Mouse (Mus musculus): Measurements from ENCODE around the gene Xlr3b. TPM values are rescaled to one million over a fixed set of nuclear protein-coding genes. Genes with fewer than 3 reads are reported as not detected.
"Not testable (repeated sequence)": the region's sequence is repeated elsewhere in the genome, so short reads cannot be mapped to it uniquely, and the experiment has no call there.

Gene Xlr3b
- polyA plus RNA-seq, 1 experiment from 2014 or later = 7.4 TPM

DNA sequence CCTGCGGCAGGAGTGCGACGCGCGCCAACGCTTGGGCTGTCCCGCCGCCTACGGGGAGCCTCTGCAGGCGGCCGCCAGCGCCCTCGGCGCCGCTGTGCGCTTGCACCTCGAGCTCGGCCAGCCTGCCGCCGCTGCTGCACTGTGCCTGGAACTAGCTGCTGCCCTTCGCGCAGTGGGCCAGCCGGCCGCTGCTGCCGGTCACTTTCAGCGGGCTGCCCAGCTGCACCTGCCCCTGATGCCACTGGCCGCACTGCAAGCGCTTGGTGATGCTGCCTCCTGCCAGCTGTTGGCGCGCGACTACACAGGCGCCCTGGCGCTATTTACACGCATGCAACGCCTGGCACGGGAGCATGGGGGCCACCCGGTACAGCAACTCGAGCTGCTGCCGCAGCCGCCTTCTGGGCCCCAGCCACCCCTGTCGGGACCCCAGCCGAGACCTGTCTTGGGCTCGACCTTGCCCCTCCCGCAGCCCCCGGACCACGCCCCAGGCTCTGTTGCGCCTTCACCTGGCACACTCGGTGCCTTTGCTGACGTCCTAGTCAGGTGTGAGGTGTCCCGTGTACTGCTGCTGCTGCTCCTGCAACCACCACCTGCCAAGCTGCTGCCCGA is 36.7 kb downstream of the Xlr3b start:
- peak; percentile 26; the same call in 1 of the 2 replicates for ATAC-seq (replicated peaks; ENCODE audit: insufficient number of reproducible peaks, low FRiP score, low TSS enrichment)
- 14% methylated on average over 51 of the region's 51 CpGs for WGBS (ENCODE audit: insufficient replicate concordance)
- H3K36me3 ChIP-seq (ENCODE audit: control insufficient read depth, insufficient read depth, low read length) = no peaks in the 10 kb centered on the region
- peak overlapping the region; percentile 58 for H3K4me3 ChIP-seq (ENCODE audit: low read depth, low read length)
- H3K27me3 ChIP-seq (ENCODE audit: control insufficient read depth, insufficient read depth, low read length) = peaks cover 10% of the 10 kb centered on the region
- H3K9me3 ChIP-seq (replicated peaks; ENCODE audit: control insufficient read depth, low read length) = no peaks in the 10 kb centered on the region
- H3K27ac ChIP-seq (ENCODE audit: low read depth, low read length) = peak overlapping the region; percentile 73
- peak overlapping the region; percentile 72 for H3K9ac ChIP-seq (ENCODE audit: low read depth, low read length)
- peak overlapping the region; percentile 81 for H3K4me2 ChIP-seq
- H3K4me1 ChIP-seq (ENCODE audit: control insufficient read depth, insufficient read depth, low read length) = no peaks in the 10 kb centered on the region

DNA sequence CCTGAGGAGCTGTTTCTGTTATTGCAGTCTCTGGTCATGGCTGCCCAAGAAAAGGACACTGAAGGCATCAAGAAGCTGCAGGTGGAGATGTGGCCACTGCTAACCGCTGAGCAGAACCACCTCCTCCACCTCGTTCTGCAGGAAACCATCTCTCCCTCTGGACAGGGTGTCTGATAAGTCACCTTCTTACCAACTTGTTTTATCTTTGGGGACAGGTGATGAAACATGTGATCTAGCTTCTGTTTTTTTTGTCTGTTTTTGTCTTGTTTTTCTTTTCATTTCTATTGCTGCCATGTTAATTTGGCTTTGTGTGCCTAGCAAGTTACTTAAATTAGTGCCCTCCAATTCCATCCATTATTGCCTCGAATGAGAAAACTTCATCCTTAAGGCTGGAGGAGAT is 37.3 kb downstream of the Xlr3b start:
- Histone ChIP-seq H3K4me1 (ENCODE audit: control insufficient read depth, insufficient read depth, low read length) (no peaks in the 10 kb centered on the region), H3K27ac (ENCODE audit: low read depth, low read length) (no peak overlapping the region), H3K36me3 (ENCODE audit: control insufficient read depth, insufficient read depth, low read length) (no peaks in the 10 kb centered on the region), H3K27me3 (ENCODE audit: control insufficient read depth, insufficient read depth, low read length) (peaks cover 10% of the 10 kb centered on the region), H3K4me3 (ENCODE audit: low read depth, low read length) (peak overlapping the region; percentile 58), H3K9me3 (replicated peaks; ENCODE audit: control insufficient read depth, low read length) (no peaks in the 10 kb centered on the region), H3K9ac (ENCODE audit: low read depth, low read length) (peak overlapping the region; percentile 72; the same call in 1 of the 2 replicates), H3K4me2 (peak overlapping the region; percentile 81)
- 31% methylated on average over 3 of the region's 3 CpGs for WGBS (ENCODE audit: insufficient replicate concordance)
- no peak for ATAC-seq (replicated peaks; ENCODE audit: insufficient number of reproducible peaks, low FRiP score, low TSS enrichment)

DNA sequence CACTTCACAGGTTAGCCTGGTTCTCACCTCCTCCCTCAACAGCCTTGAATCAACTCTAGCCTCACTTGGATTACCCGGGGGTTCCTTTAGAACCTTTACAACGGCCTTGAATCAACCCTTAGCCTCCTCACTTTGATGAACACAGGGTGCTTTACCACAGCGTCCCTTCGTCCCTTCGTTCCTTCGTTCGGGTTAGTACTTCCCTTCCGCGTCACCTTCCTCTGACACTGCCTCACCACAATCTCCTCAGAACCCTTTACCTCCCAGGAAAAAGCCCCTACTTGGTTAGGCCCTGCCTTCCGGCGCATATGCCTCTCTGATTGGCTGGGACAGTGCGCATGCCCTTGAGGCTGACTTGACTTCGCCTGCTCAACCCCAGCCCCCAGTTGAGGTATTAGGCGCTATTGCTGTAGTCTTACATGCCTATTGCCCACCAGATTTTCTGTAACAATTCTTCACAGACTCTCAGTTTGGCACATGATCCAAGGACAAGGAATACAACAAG is 50.9 kb downstream of the Xlr3b start, which contains the start of gene Xlr4c:
Gene Xlr4c (minus strand): TSS at position 310 of the 505 bp plus-strand sequence.
- H3K4me1 ChIP-seq (ENCODE audit: control insufficient read depth, insufficient read depth, low read length); H3K27ac ChIP-seq (ENCODE audit: low read depth, low read length); H3K9me3 ChIP-seq (replicated peaks; ENCODE audit: control insufficient read depth, low read length); H3K4me3 ChIP-seq (ENCODE audit: low read depth, low read length); H3K9ac ChIP-seq (ENCODE audit: low read depth, low read length); H3K4me2 ChIP-seq; H3K27me3 ChIP-seq (ENCODE audit: control insufficient read depth, insufficient read depth, low read length); ATAC-seq (replicated peaks; ENCODE audit: insufficient number of reproducible peaks, low FRiP score, low TSS enrichment); H3K36me3 ChIP-seq (ENCODE audit: control insufficient read depth, insufficient read depth, low read length): not testable (repeated sequence)
- 77% methylated on average over 12 of the region's 14 CpGs for WGBS (ENCODE audit: insufficient replicate concordance)

Other genes with a start within 250 kb of the Xlr3b start
- 6.1 and 6.9 TPM in 2 replicates for gene Zfp185, start 204.9 kb upstream of the Xlr3b start, polyA plus RNA-seq (2014; fragmentation: Nextera tagmentation; extraction: Ambion mirVana)
- gene Pnma5, start 155.1 kb upstream of the Xlr3b start, polyA plus RNA-seq (2014; fragmentation: Nextera tagmentation; extraction: Ambion mirVana) = 0.17 TPM in 1 of 2 replicates, not detected in the other
- gene Pnma3, start 127.4 kb upstream of the Xlr3b start, polyA plus RNA-seq (2014; fragmentation: Nextera tagmentation; extraction: Ambion mirVana) = 0.08 TPM in 1 of 2 replicates, not detected in the other
- gene Xlr4a, start 109.7 kb upstream of the Xlr3b start, polyA plus RNA-seq (2014; fragmentation: Nextera tagmentation; extraction: Ambion mirVana) = 0.38 and 1.1 TPM in 2 replicates
- 1.9 and 2.2 TPM in 2 replicates for gene Xlr3a, start 95.1 kb upstream of the Xlr3b start, polyA plus RNA-seq (2014; fragmentation: Nextera tagmentation; extraction: Ambion mirVana)
- gene Gm14685, start 75.2 kb upstream of the Xlr3b start, polyA plus RNA-seq (2014; fragmentation: Nextera tagmentation; extraction: Ambion mirVana) = 0.14 TPM in 1 of 2 replicates, not detected in the other
- not detected in 2 replicates for gene Xlr5b, start 43.4 kb upstream of the Xlr3b start, polyA plus RNA-seq (2014; fragmentation: Nextera tagmentation; extraction: Ambion mirVana)
- gene DXBay18, start 42.8 kb upstream of the Xlr3b start, polyA plus RNA-seq (2014; fragmentation: Nextera tagmentation; extraction: Ambion mirVana) = not detected in 2 replicates
- not detected in 2 replicates for gene Spin2d, start 15.2 kb upstream of the Xlr3b start, polyA plus RNA-seq (2014; fragmentation: Nextera tagmentation; extraction: Ambion mirVana)
- gene Xlr4b, start 22.1 kb downstream of the Xlr3b start, polyA plus RNA-seq (2014; fragmentation: Nextera tagmentation; extraction: Ambion mirVana) = 0.44 and 0.76 TPM in 2 replicates
- gene F8a, start 36.1 kb downstream of the Xlr3b start, polyA plus RNA-seq (2014; fragmentation: Nextera tagmentation; extraction: Ambion mirVana) = 8.4 and 9.2 TPM in 2 replicates
- 0.20 and 0.62 TPM in 2 replicates for gene Xlr4c, start 50.9 kb downstream of the Xlr3b start, polyA plus RNA-seq (2014; fragmentation: Nextera tagmentation; extraction: Ambion mirVana)
- gene Xlr3c, start 73.2 kb downstream of the Xlr3b start, polyA plus RNA-seq (2014; fragmentation: Nextera tagmentation; extraction: Ambion mirVana) = not detected in 2 replicates
- not detected in 2 replicates for gene Xlr5a, start 100.8 kb downstream of the Xlr3b start, polyA plus RNA-seq (2014; fragmentation: Nextera tagmentation; extraction: Ambion mirVana)
- gene Xlr5c, start 100.8 kb downstream of the Xlr3b start, polyA plus RNA-seq (2014; fragmentation: Nextera tagmentation; extraction: Ambion mirVana) = not detected in 2 replicates
- gene Gm45015, start 144.6 kb downstream of the Xlr3b start, polyA plus RNA-seq (2014; fragmentation: Nextera tagmentation; extraction: Ambion mirVana) = not detected in 2 replicates
- 12.3 and 14.4 TPM in 2 replicates for gene Zfp275, start 150.4 kb downstream of the Xlr3b start, polyA plus RNA-seq (2014; fragmentation: Nextera tagmentation; extraction: Ambion mirVana)
- gene Gm18336, start 206.5 kb downstream of the Xlr3b start, polyA plus RNA-seq (2014; fragmentation: Nextera tagmentation; extraction: Ambion mirVana) = not detected in 2 replicates
- 0.04 TPM in 1 of 2 replicates, not detected in the other for gene Zfp92, start 218.9 kb downstream of the Xlr3b start, polyA plus RNA-seq (2014; fragmentation: Nextera tagmentation; extraction: Ambion mirVana)
- gene Trex2, start 243.1 kb downstream of the Xlr3b start, polyA plus RNA-seq (2014; fragmentation: Nextera tagmentation; extraction: Ambion mirVana) = not detected in 2 replicates

Measured in heart, embryonic 11.5 days (tissue).